Comparison of ENCODE assay signal across 25 mouse cellular contexts in genomic region chr9:72129884-72130283, GRCm38 (mm10). TPM values are rescaled to one million over a fixed set of nuclear protein-coding genes. Genes with fewer than 3 reads are reported as not detected.
A peak's percentile ranks its signal among the peaks of the same experiment; 100 is the strongest.
DNase-seq lines count a peak whose midpoint lies in the region; ATAC-seq and TF ChIP-seq lines count a peak whose summit lies in the region.
"Had no signal": no experiment of that assay in that cellular context is flagged by ENCODE, and none has a peak within 500 bp of the region (broad histone marks: within the 10 kb centered on the region; RNA-seq: fewer than 3 reads in every experiment).

No protein-coding gene starts in this region.

- H3K4me3 ChIP-seq in embryonic facial prominence, embryonic 11.5 days (ENCODE audit: low read depth, low read length): no peak overlapping the region
- H3K4me3 ChIP-seq in embryonic facial prominence, embryonic 10.5 days: no peak overlapping the region
- no peak overlapping the region for H3K4me3 ChIP-seq in limb, embryonic 14.5 days (replicated peaks; ENCODE audit: low read length)
- no peak overlapping the region for H3K4me3 ChIP-seq in intestine, embryonic 16.5 days (ENCODE audit: low read length)
- H3K4me3 ChIP-seq: embryonic facial prominence, embryonic 15.5 days; erythroblast, embryonic 14.5 days; forebrain, embryonic 10.5 days; heart, adult 2 months; heart, embryonic 15.5 days; hindbrain, embryonic 10.5 days; intestine, embryonic 15.5 days had no signal

- H3K9ac ChIP-seq in embryonic facial prominence, embryonic 11.5 days (replicated peaks; ENCODE audit: low read length): no peak overlapping the region
- H3K9ac ChIP-seq in limb, embryonic 14.5 days (ENCODE audit: low read depth, low read length, severe bottlenecking): no peak overlapping the region
- H3K9ac ChIP-seq in intestine, embryonic 16.5 days (ENCODE audit: low read depth, low read length): no peak overlapping the region
- H3K9ac ChIP-seq: embryonic facial prominence, embryonic 15.5 days; heart, embryonic 15.5 days; hindbrain, embryonic 14.5 days; intestine, embryonic 15.5 days had no signal

- H3K27me3 ChIP-seq in embryonic facial prominence, embryonic 11.5 days (ENCODE audit: control insufficient read depth, insufficient read depth, low read length): no peaks in the 10 kb centered on the region
- H3K27me3 ChIP-seq in embryonic facial prominence, embryonic 10.5 days (replicated peaks; ENCODE audit: low read depth, poor library complexity, severe bottlenecking): no peaks in the 10 kb centered on the region; the same call in 1 of the 2 replicates
- H3K27me3 ChIP-seq in limb, embryonic 14.5 days (ENCODE audit: control insufficient read depth, insufficient read depth, low read length): no peaks in the 10 kb centered on the region
- no peaks in the 10 kb centered on the region for H3K27me3 ChIP-seq in intestine, embryonic 16.5 days (replicated peaks; ENCODE audit: control insufficient read depth, insufficient read depth, low read length)
- H3K27me3 ChIP-seq: embryonic facial prominence, embryonic 15.5 days; heart, embryonic 15.5 days; intestine, embryonic 15.5 days had no signal

- TF ChIP-seq POLR2A in limb, embryonic 14.5 days (IDR thresholded peaks at IDR 0.05; ENCODE audit: borderline replicate concordance, extremely low read depth, insufficient read depth, insufficient read length): no peak

- no peak overlapping the region for H3K4me2 ChIP-seq in embryonic facial prominence, embryonic 11.5 days (ENCODE audit: low read depth, low read length)
- no peak overlapping the region for H3K4me2 ChIP-seq in limb, embryonic 14.5 days (replicated peaks; ENCODE audit: low read depth, low read length, severe bottlenecking)
- H3K4me2 ChIP-seq in intestine, embryonic 16.5 days (ENCODE audit: low read depth, low read length): no peak overlapping the region
- H3K4me2 ChIP-seq: embryonic facial prominence, embryonic 15.5 days; heart, embryonic 11.5 days; heart, embryonic 15.5 days; hindbrain, embryonic 14.5 days; intestine, embryonic 15.5 days had no signal

- ATAC-seq in embryonic facial prominence, embryonic 11.5 days (replicated peaks; ENCODE audit: insufficient number of reproducible peaks, low FRiP score, low TSS enrichment, low read depth): no peak
- ATAC-seq in limb, embryonic 14.5 days (ENCODE audit: low FRiP score, low read depth): no peak
- no peak for ATAC-seq in intestine, embryonic 16.5 days
- ATAC-seq: forebrain, embryonic 14.5 days; intestine, embryonic 15.5 days had no signal

- no peaks in the 10 kb centered on the region for H3K4me1 ChIP-seq in embryonic facial prominence, embryonic 11.5 days (ENCODE audit: control insufficient read depth, insufficient read depth, low read length)
- H3K4me1 ChIP-seq in embryonic facial prominence, embryonic 10.5 days: peaks cover 22% of the 10 kb centered on the region
- peaks cover 11% of the 10 kb centered on the region for H3K4me1 ChIP-seq in limb, embryonic 14.5 days (ENCODE audit: control insufficient read depth, insufficient read depth, low read length)
- H3K4me1 ChIP-seq in intestine, embryonic 16.5 days (ENCODE audit: control insufficient read depth, insufficient read depth, low read length): peaks cover 5% of the 10 kb centered on the region; the same call in 1 of the 2 replicates
- H3K4me1 ChIP-seq: intestine, embryonic 15.5 days had no signal

- no peaks in the 10 kb centered on the region for H3K36me3 ChIP-seq in embryonic facial prominence, embryonic 11.5 days (replicated peaks; ENCODE audit: control insufficient read depth, insufficient read depth, low read depth, low read length)
- H3K36me3 ChIP-seq in embryonic facial prominence, embryonic 10.5 days (replicated peaks): no peaks in the 10 kb centered on the region
- H3K36me3 ChIP-seq in limb, embryonic 14.5 days (ENCODE audit: control insufficient read depth, insufficient read depth, low read length): no peaks in the 10 kb centered on the region
- H3K36me3 ChIP-seq in intestine, embryonic 16.5 days (ENCODE audit: control insufficient read depth, insufficient read depth, low read length): no peaks in the 10 kb centered on the region
- H3K36me3 ChIP-seq: embryonic facial prominence, embryonic 15.5 days; forebrain, embryonic 10.5 days; G1E; heart, embryonic 15.5 days; hindbrain, embryonic 10.5 days; intestine, embryonic 15.5 days had no signal

- peak; percentile 39 for DNase-seq in embryonic facial prominence, embryonic 11.5 days (ENCODE audit: low spot score)
- no peak for DNase-seq in embryonic facial prominence, embryonic 10.5 days (ENCODE audit: low spot score)
- DNase-seq in 3134 (ENCODE audit: extremely low read depth, insufficient read length, low spot score) (peak; percentile 4), NIH3T3 (ENCODE audit: low read depth) (peak; percentile 64)
- peak; percentile 20 for DNase-seq in limb, embryonic 14.5 days (ENCODE audit: low spot score)
- no peak for DNase-seq in spleen, adult 18-20 months
- DNase-seq in cerebellum, adult 11 months: no peak
- DNase-seq: adrenal gland, postnatal 36 days; cerebellum, adult 11-12 months; cerebellum, adult 9-11 months; cerebellum, postnatal 36 days; gastrocnemius, postnatal 10 days; heart, adult 2 months; heart, postnatal 14 days had no signal

- 80% methylated on average over 4 of the region's 4 CpGs for WGBS in embryonic facial prominence, embryonic 11.5 days
- 90% methylated on average over 4 of the region's 4 CpGs for WGBS in embryonic facial prominence, embryonic 10.5 days
- 38% methylated on average over 4 of the region's 4 CpGs for WGBS in limb, embryonic 14.5 days
- WGBS in intestine, embryonic 16.5 days: 82% methylated on average over 4 of the region's 4 CpGs

- no peaks in the 10 kb centered on the region for H3K9me3 ChIP-seq in embryonic facial prominence, embryonic 11.5 days (replicated peaks; ENCODE audit: control insufficient read depth, low read length)
- H3K9me3 ChIP-seq in embryonic facial prominence, embryonic 10.5 days: no peaks in the 10 kb centered on the region
- no peaks in the 10 kb centered on the region for H3K9me3 ChIP-seq in limb, embryonic 14.5 days (ENCODE audit: control insufficient read depth, low read length)
- no peaks in the 10 kb centered on the region for H3K9me3 ChIP-seq in intestine, embryonic 16.5 days (ENCODE audit: control insufficient read depth, low read length)
- H3K9me3 ChIP-seq: embryonic facial prominence, embryonic 15.5 days; forebrain, embryonic 10.5 days; G1E; heart, embryonic 15.5 days; hindbrain, embryonic 10.5 days; intestine, embryonic 15.5 days had no signal

- no peak overlapping the region for H3K27ac ChIP-seq in embryonic facial prominence, embryonic 11.5 days (replicated peaks; ENCODE audit: low read depth, low read length)
- no peak overlapping the region for H3K27ac ChIP-seq in embryonic facial prominence, embryonic 10.5 days (replicated peaks)
- H3K27ac ChIP-seq in limb, embryonic 14.5 days (replicated peaks; ENCODE audit: low read depth, low read length): no peak overlapping the region
- H3K27ac ChIP-seq in intestine, embryonic 16.5 days (ENCODE audit: low read length): no peak overlapping the region
- H3K27ac ChIP-seq: embryonic facial prominence, embryonic 15.5 days; forebrain, embryonic 10.5 days; heart, adult 2 months; heart, embryonic 15.5 days; hindbrain, embryonic 10.5 days; hindbrain, embryonic 14.5 days; intestine, embryonic 15.5 days had no signal

RNA-seq across cellular contexts. Expression of gene Tcf12, which starts 18.2 kb away (rescaled TPM):
- polyA plus RNA-seq in embryonic facial prominence, embryonic 11.5 days (2014; fragmentation: Nextera tagmentation; extraction: Ambion mirVana): 204 and 230 TPM in 2 replicates
- polyA plus RNA-seq in embryonic facial prominence, embryonic 10.5 days (2016; fragmentation: Nextera tagmentation; extraction: Ambion mirVana): 160 and 169 TPM in 2 replicates
- polyA plus RNA-seq in limb, embryonic 14.5 days (2012; rRNA removed): 158 and 226 TPM in 2 replicates
- polyA plus RNA-seq in limb, embryonic 14.5 days (2014; fragmentation: Nextera tagmentation; extraction: Ambion mirVana): 111 and 115 TPM in 2 replicates
- 23.9 and 26.0 TPM in 2 replicates for polyA plus RNA-seq in intestine, embryonic 16.5 days (2015; fragmentation: Nextera tagmentation; extraction: Ambion mirVana)

Comparison
In these comparisons a context has a peak if more than half of its experiments do, and no peak if none do; other contexts are left out.
1. DNase-seq: peak in embryonic facial prominence, embryonic 11.5 days (single experiment), 3134 (single experiment), NIH3T3 (single experiment) and limb, embryonic 14.5 days (single experiment); none in embryonic facial prominence, embryonic 10.5 days (single experiment), spleen, adult 18-20 months (0 of 2) and cerebellum, adult 11 months (single experiment).